ENCODE assay signal across 9 mouse cellular contexts in the genomic region with DNA sequence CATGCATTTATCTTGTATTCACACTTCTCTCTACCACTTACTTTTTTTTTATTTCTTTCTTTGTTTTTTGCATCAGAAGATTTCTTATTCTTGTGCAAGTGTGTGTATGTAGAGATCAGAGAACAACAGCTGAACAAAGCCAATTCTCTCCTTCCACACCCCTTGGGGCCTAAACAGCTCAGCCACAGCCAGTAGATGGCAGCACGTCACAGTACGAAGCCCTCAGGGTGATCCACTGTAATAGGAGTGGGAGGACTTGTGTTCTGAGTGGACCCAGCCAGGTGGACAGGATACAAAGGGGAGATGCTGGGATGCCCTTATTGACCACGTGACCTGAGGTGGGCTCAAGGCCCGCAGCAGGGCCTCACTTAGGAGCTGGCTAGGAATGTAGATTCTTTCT. TPM values are rescaled to one million over a fixed set of nuclear protein-coding genes. Genes with fewer than 3 reads are reported as not detected.
A peak's percentile ranks its signal among the peaks of the same experiment; 100 is the strongest.
DNase-seq lines count a peak whose midpoint lies in the region; ATAC-seq lines count a peak whose summit lies in the region.
"Had no signal": no experiment of that assay in that cellular context is flagged by ENCODE, and none has a peak within 500 bp of the region (broad histone marks: within the 10 kb centered on the region; RNA-seq: fewer than 3 reads in every experiment).

No protein-coding gene starts in this region.

- peak; percentile 98 for ATAC-seq in CD4-positive, CD25-positive, alpha-beta regulatory T cell, adult 4 months
- ATAC-seq in embryonic facial prominence, embryonic 15.5 days (ENCODE audit: insufficient number of reproducible peaks, low FRiP score, low TSS enrichment, low read depth): peak; percentile 77; the same call in 1 of the 2 replicates
- ATAC-seq in heart, embryonic 12.5 days (ENCODE audit: insufficient number of reproducible peaks, low FRiP score): peak; percentile 68; the same call in 1 of the 2 replicates
- ATAC-seq in kidney, embryonic 15.5 days (replicated peaks; ENCODE audit: low FRiP score): peak; percentile 74; the same call in 1 of the 2 replicates
- 0 out of 2 replicates have a peak, but pooled peaks have one; percentile 67 for ATAC-seq in liver, embryonic 12.5 days
- peak; percentile 81 for ATAC-seq in neural tube, embryonic 14.5 days (ENCODE audit: low read depth)

- no peaks in the 10 kb centered on the region for H3K9me3 ChIP-seq in embryonic facial prominence, embryonic 15.5 days (replicated peaks)
- no peaks in the 10 kb centered on the region; the same call in 1 of the 2 replicates for H3K9me3 ChIP-seq in heart, embryonic 12.5 days (replicated peaks)
- H3K9me3 ChIP-seq in kidney, embryonic 15.5 days (replicated peaks): no peaks in the 10 kb centered on the region
- no peaks in the 10 kb centered on the region for H3K9me3 ChIP-seq in liver, embryonic 12.5 days (replicated peaks)
- no peaks in the 10 kb centered on the region for H3K9me3 ChIP-seq in neural tube, embryonic 14.5 days (ENCODE audit: control insufficient read depth, low read length)

- peak; percentile 83 to 89 for DNase-seq in adrenal gland, postnatal 36 days
- peak; percentile 53 for DNase-seq in testis, postnatal 14 days (ENCODE audit: low spot score)

- no peaks in the 10 kb centered on the region for H3K36me3 ChIP-seq in embryonic facial prominence, embryonic 15.5 days
- H3K36me3 ChIP-seq in heart, embryonic 12.5 days: no peaks in the 10 kb centered on the region
- no peaks in the 10 kb centered on the region for H3K36me3 ChIP-seq in kidney, embryonic 15.5 days
- no peaks in the 10 kb centered on the region for H3K36me3 ChIP-seq in liver, embryonic 12.5 days
- no peaks in the 10 kb centered on the region for H3K36me3 ChIP-seq in neural tube, embryonic 14.5 days (ENCODE audit: control insufficient read depth, insufficient read depth, low read length)

- H3K4me2 ChIP-seq in embryonic facial prominence, embryonic 15.5 days (replicated peaks): no peak overlapping the region
- H3K4me2 ChIP-seq in heart, embryonic 12.5 days: no peak overlapping the region
- no peak overlapping the region for H3K4me2 ChIP-seq in kidney, embryonic 15.5 days
- no peak overlapping the region for H3K4me2 ChIP-seq in liver, embryonic 12.5 days
- no peak overlapping the region for H3K4me2 ChIP-seq in neural tube, embryonic 14.5 days (ENCODE audit: low read depth, low read length)

- no peaks in the 10 kb centered on the region for H3K27me3 ChIP-seq in embryonic facial prominence, embryonic 15.5 days
- H3K27me3 ChIP-seq in heart, embryonic 12.5 days (replicated peaks): no peaks in the 10 kb centered on the region; the same call in 1 of the 2 replicates
- no peaks in the 10 kb centered on the region for H3K27me3 ChIP-seq in kidney, embryonic 15.5 days
- H3K27me3 ChIP-seq in liver, embryonic 12.5 days (replicated peaks): no peaks in the 10 kb centered on the region
- no peaks in the 10 kb centered on the region for H3K27me3 ChIP-seq in neural tube, embryonic 14.5 days (ENCODE audit: control insufficient read depth, insufficient read depth, low read length)

- no peak overlapping the region for H3K27ac ChIP-seq in embryonic facial prominence, embryonic 15.5 days (replicated peaks)
- no peak overlapping the region for H3K27ac ChIP-seq in heart, embryonic 12.5 days (ENCODE audit: poor library complexity, severe bottlenecking)
- no peak overlapping the region for H3K27ac ChIP-seq in kidney, embryonic 15.5 days
- H3K27ac ChIP-seq in liver, embryonic 12.5 days: no peak overlapping the region
- no peak overlapping the region for H3K27ac ChIP-seq in neural tube, embryonic 14.5 days (ENCODE audit: low read depth, low read length)

- no peaks in the 10 kb centered on the region for H3K4me1 ChIP-seq in embryonic facial prominence, embryonic 15.5 days
- H3K4me1 ChIP-seq in heart, embryonic 12.5 days (replicated peaks): peaks cover 7% of the 10 kb centered on the region
- no peaks in the 10 kb centered on the region for H3K4me1 ChIP-seq in kidney, embryonic 15.5 days
- H3K4me1 ChIP-seq in liver, embryonic 12.5 days: peaks cover 30% of the 10 kb centered on the region
- no peaks in the 10 kb centered on the region for H3K4me1 ChIP-seq in neural tube, embryonic 14.5 days (ENCODE audit: control insufficient read depth, insufficient read depth, low read length)

- no peak overlapping the region for H3K4me3 ChIP-seq in embryonic facial prominence, embryonic 15.5 days (replicated peaks)
- H3K4me3 ChIP-seq in heart, embryonic 12.5 days: no peak overlapping the region
- H3K4me3 ChIP-seq in kidney, embryonic 15.5 days (replicated peaks): no peak overlapping the region
- no peak overlapping the region for H3K4me3 ChIP-seq in liver, embryonic 12.5 days
- no peak overlapping the region for H3K4me3 ChIP-seq in neural tube, embryonic 14.5 days (ENCODE audit: low read depth, low read length)
- H3K4me3 ChIP-seq: erythroblast, embryonic 14.5 days had no signal

- WGBS in embryonic facial prominence, embryonic 15.5 days: 7% methylated on average over 4 of the region's 4 CpGs
- WGBS in heart, embryonic 12.5 days: 4% methylated on average over 4 of the region's 4 CpGs
- WGBS in kidney, embryonic 15.5 days: 4% methylated on average over 4 of the region's 4 CpGs
- WGBS in liver, embryonic 12.5 days (ENCODE audit: insufficient replicate concordance): 2% methylated on average over 4 of the region's 4 CpGs
- 3% methylated on average over 4 of the region's 4 CpGs for WGBS in neural tube, embryonic 14.5 days

- no peak overlapping the region for H3K9ac ChIP-seq in embryonic facial prominence, embryonic 15.5 days
- no peak overlapping the region for H3K9ac ChIP-seq in heart, embryonic 12.5 days
- no peak overlapping the region for H3K9ac ChIP-seq in kidney, embryonic 15.5 days
- no peak overlapping the region for H3K9ac ChIP-seq in liver, embryonic 12.5 days
- no peak overlapping the region for H3K9ac ChIP-seq in neural tube, embryonic 14.5 days (replicated peaks; ENCODE audit: low read depth, low read length)

RNA-seq across cellular contexts. Expression of a gene that starts 5.3 kb away (rescaled TPM):
- polyA plus RNA-seq in CD4-positive, CD25-positive, alpha-beta regulatory T cell, adult 4 months (2017; shearing (Covaris generic)): 10 to 100 TPM in 1 of 2 experiments, 1 to 10 TPM in 1; 7.5 to 17.0 TPM
- total RNA-seq in adrenal gland, postnatal 36 days (2021): 1 to 10 TPM; 1.3 to 1.6 TPM
- 0.85 and 1.0 TPM in 2 replicates for polyA plus RNA-seq in embryonic facial prominence, embryonic 15.5 days (2015; fragmentation: Nextera tagmentation; extraction: Ambion mirVana)
- polyA plus RNA-seq in heart, embryonic 12.5 days (2016; fragmentation: Nextera tagmentation; extraction: Ambion mirVana): 0.46 and 0.70 TPM in 2 replicates
- 0.64 and 0.95 TPM in 2 replicates for polyA plus RNA-seq in kidney, embryonic 15.5 days (2015; fragmentation: Nextera tagmentation; extraction: Ambion mirVana)
- 3.9 and 4.3 TPM in 2 replicates for polyA plus RNA-seq in liver, embryonic 12.5 days (2016; fragmentation: Nextera tagmentation; extraction: Ambion mirVana)
- polyA plus RNA-seq in neural tube, embryonic 14.5 days (2014; fragmentation: Nextera tagmentation; extraction: Ambion mirVana): 0.13 and 0.15 TPM in 2 replicates
- polyA plus RNA-seq: erythroblast, embryonic 14.5 days had no signal

RNA-seq across cellular contexts. Expression of a gene that starts 16.2 kb away (rescaled TPM):
- polyA plus RNA-seq in CD4-positive, CD25-positive, alpha-beta regulatory T cell, adult 4 months (2017; shearing (Covaris generic)): 100 to 1,000 TPM; 206 to 221 TPM
- total RNA-seq in adrenal gland, postnatal 36 days (2021): 100 to 1,000 TPM; 104 to 111 TPM
- polyA plus RNA-seq in embryonic facial prominence, embryonic 15.5 days (2015; fragmentation: Nextera tagmentation; extraction: Ambion mirVana): 157 and 161 TPM in 2 replicates
- polyA plus RNA-seq in heart, embryonic 12.5 days (2016; fragmentation: Nextera tagmentation; extraction: Ambion mirVana): 124 and 131 TPM in 2 replicates
- 194 and 213 TPM in 2 replicates for polyA plus RNA-seq in kidney, embryonic 15.5 days (2015; fragmentation: Nextera tagmentation; extraction: Ambion mirVana)
- polyA plus RNA-seq in liver, embryonic 12.5 days (2016; fragmentation: Nextera tagmentation; extraction: Ambion mirVana): 91.1 and 98.9 TPM in 2 replicates
- polyA plus RNA-seq in neural tube, embryonic 14.5 days (2014; fragmentation: Nextera tagmentation; extraction: Ambion mirVana): 85.7 and 100 TPM in 2 replicates

RNA-seq across cellular contexts. Expression of a gene that starts 30.7 kb away (rescaled TPM):
- 10 to 100 TPM; 83.9 to 95.9 TPM for polyA plus RNA-seq in CD4-positive, CD25-positive, alpha-beta regulatory T cell, adult 4 months (2017; shearing (Covaris generic))
- total RNA-seq in adrenal gland, postnatal 36 days (2021): 10 to 100 TPM; 84.1 to 87.4 TPM
- 78.2 and 82.1 TPM in 2 replicates for polyA plus RNA-seq in embryonic facial prominence, embryonic 15.5 days (2015; fragmentation: Nextera tagmentation; extraction: Ambion mirVana)
- 36.4 and 41.7 TPM in 2 replicates for polyA plus RNA-seq in heart, embryonic 12.5 days (2016; fragmentation: Nextera tagmentation; extraction: Ambion mirVana)
- polyA plus RNA-seq in kidney, embryonic 15.5 days (2015; fragmentation: Nextera tagmentation; extraction: Ambion mirVana): 70.1 and 71.8 TPM in 2 replicates
- 22.2 and 23.8 TPM in 2 replicates for polyA plus RNA-seq in liver, embryonic 12.5 days (2016; fragmentation: Nextera tagmentation; extraction: Ambion mirVana)
- polyA plus RNA-seq in neural tube, embryonic 14.5 days (2014; fragmentation: Nextera tagmentation; extraction: Ambion mirVana): 68.6 and 70.6 TPM in 2 replicates

RNA-seq across cellular contexts. Expression of a gene that starts 34.3 kb away (rescaled TPM):
- 100 to 1,000 TPM; 195 to 208 TPM for polyA plus RNA-seq in CD4-positive, CD25-positive, alpha-beta regulatory T cell, adult 4 months (2017; shearing (Covaris generic))
- 100 to 1,000 TPM in 1 of 2 experiments, 10 to 100 TPM in 1; 82.3 to 120 TPM for total RNA-seq in adrenal gland, postnatal 36 days (2021)
- 198 and 214 TPM in 2 replicates for polyA plus RNA-seq in embryonic facial prominence, embryonic 15.5 days (2015; fragmentation: Nextera tagmentation; extraction: Ambion mirVana)
- polyA plus RNA-seq in heart, embryonic 12.5 days (2016; fragmentation: Nextera tagmentation; extraction: Ambion mirVana): 178 and 189 TPM in 2 replicates
- 268 and 279 TPM in 2 replicates for polyA plus RNA-seq in kidney, embryonic 15.5 days (2015; fragmentation: Nextera tagmentation; extraction: Ambion mirVana)
- 157 TPM in 2 replicates for polyA plus RNA-seq in liver, embryonic 12.5 days (2016; fragmentation: Nextera tagmentation; extraction: Ambion mirVana)
- 219 and 228 TPM in 2 replicates for polyA plus RNA-seq in neural tube, embryonic 14.5 days (2014; fragmentation: Nextera tagmentation; extraction: Ambion mirVana)

RNA-seq across cellular contexts. Expression of a gene that starts 56.4 kb away (rescaled TPM):
- polyA plus RNA-seq in CD4-positive, CD25-positive, alpha-beta regulatory T cell, adult 4 months (2017; shearing (Covaris generic)): 100 to 1,000 TPM in 1 of 2 experiments, 10 to 100 TPM in 1; 73.7 to 104 TPM
- total RNA-seq in adrenal gland, postnatal 36 days (2021): 10 to 100 TPM; 56.1 to 62.6 TPM
- polyA plus RNA-seq in embryonic facial prominence, embryonic 15.5 days (2015; fragmentation: Nextera tagmentation; extraction: Ambion mirVana): 78.2 and 79.8 TPM in 2 replicates
- 70.4 and 74.5 TPM in 2 replicates for polyA plus RNA-seq in heart, embryonic 12.5 days (2016; fragmentation: Nextera tagmentation; extraction: Ambion mirVana)
- polyA plus RNA-seq in kidney, embryonic 15.5 days (2015; fragmentation: Nextera tagmentation; extraction: Ambion mirVana): 77.2 and 80.2 TPM in 2 replicates
- 67.4 and 71.1 TPM in 2 replicates for polyA plus RNA-seq in liver, embryonic 12.5 days (2016; fragmentation: Nextera tagmentation; extraction: Ambion mirVana)
- polyA plus RNA-seq in neural tube, embryonic 14.5 days (2014; fragmentation: Nextera tagmentation; extraction: Ambion mirVana): 58.4 and 66.1 TPM in 2 replicates
